Mouse (Mus musculus) lung, postnatal 4 days (tissue): ENCODE measurements around the gene Rgs10.

Experiments
- DNase-seq, 2 experiments: peaks; one replicate each; pipeline ENCODE4 v3.0.0; 2021

Rgs10 gene

DNA sequence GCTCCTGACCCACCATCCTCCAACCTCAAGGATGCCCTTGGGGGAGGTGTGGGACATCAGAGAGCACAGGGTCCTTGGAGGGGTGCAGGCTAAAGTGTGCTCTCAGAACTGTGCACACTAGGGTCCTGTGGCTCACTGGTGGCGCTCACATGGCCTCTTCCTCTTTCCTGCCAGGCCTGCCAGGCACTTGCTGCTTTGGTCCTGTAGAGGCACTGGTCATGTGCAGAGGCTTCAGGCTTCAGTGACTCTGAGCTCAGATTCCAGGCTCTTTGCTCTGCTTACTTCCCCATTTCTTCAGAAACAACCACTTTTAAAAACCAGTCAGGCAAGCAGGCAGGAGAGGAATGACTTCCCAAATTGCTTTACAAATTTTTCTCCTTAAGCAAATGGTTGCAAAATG is 85.7 kb downstream of the Rgs10 start:
- peak; percentile 44 to 71 for DNase-seq

DNA sequence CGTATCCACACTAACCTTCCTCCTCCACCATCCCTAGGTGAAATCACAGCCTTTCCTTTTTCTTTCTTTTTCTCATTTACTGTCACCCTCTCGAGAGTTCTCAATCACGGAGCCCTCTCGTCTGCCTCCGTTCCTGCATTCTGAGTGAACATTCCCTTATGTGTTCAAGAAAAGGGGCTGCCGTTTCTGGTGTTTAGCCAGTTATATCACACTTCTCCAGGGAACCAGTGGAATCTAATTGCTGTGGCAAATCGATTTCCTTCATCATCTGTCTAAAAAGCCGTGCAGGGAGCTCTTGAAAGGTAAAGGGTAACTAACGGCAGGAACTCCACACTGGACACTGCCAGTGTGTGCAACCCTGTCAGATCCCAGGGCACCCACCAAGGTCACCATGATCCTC is 87.6 kb downstream of the Rgs10 start:
- no peak for DNase-seq

DNA sequence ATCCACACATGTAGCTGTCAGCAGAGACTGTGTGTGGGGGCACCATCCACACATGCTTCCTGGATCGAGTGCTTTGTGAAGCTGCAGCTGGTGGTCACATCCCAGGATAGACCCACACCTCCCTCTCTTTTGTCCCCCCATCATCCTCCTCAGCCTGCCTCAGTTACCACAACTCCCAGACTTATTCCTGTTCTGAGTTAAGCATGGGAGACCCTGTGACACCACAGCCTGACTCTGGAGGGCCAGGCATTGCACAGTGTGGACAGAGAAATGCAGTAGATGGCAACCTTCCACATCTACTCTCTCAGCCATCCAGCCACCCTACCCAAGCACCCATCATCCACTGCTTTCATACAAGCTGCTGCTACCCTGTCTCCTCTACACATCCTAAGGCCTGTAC is 93.6 kb downstream of the Rgs10 start:
- DNase-seq, result no peak
